16 mouse cellular contexts compared by ENCODE assay signal in the genomic region with DNA sequence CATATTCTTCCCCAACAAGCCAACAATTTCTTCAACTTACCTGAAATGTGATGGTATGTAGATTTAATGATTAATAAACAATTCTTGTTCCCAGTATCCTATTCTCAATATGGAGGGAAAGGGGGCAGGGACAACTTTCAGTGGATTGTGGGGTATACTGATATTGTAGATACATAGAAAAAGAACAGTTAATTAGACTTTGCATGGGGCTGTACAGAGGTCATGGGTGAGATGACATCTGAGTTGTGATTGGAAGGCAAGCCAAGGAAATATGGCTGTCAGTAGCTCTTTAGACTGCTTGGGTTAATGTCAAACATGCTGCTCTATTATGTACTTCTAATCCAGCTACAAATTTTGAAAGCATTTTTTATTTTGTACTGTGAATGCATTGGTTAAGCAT.
"Had no signal": no experiment of that assay in that cellular context is flagged by ENCODE, and none has a peak within 500 bp of the region (broad histone marks: within the 10 kb centered on the region; RNA-seq: fewer than 3 reads in every experiment).

No protein-coding gene starts in this region.

- H3K4me1 ChIP-seq: neural tube, embryonic 13.5 days; stomach, embryonic 15.5 days had no signal

- H3K9me3 ChIP-seq: neural tube, embryonic 13.5 days; neural tube, embryonic 15.5 days; stomach, embryonic 15.5 days had no signal

- H3K36me3 ChIP-seq: neural tube, embryonic 13.5 days; neural tube, embryonic 15.5 days; stomach, embryonic 15.5 days had no signal

- DNase-seq: retina, postnatal 1 day; right cerebral cortex, adult 18-20 months; right cerebral cortex, postnatal 14 days; right cerebral cortex, postnatal 25 days; right cerebral cortex, postnatal 4 days; spleen, adult 18-20 months; thymus, adult 18-20 months; thymus, adult 2 months; thymus, postnatal 14 days; thymus, postnatal 25 days; thymus, postnatal 36 days; thymus, postnatal 4 days had no signal

- H3K4me2 ChIP-seq: neural tube, embryonic 13.5 days; neural tube, embryonic 15.5 days; stomach, embryonic 15.5 days had no signal

- H3K27me3 ChIP-seq: neural tube, embryonic 13.5 days; neural tube, embryonic 15.5 days; stomach, embryonic 15.5 days had no signal

- H3K27ac ChIP-seq: neural tube, embryonic 13.5 days; neural tube, embryonic 15.5 days; stomach, embryonic 15.5 days; stomach, postnatal 0 days had no signal

- H3K4me3 ChIP-seq: neural tube, embryonic 13.5 days; neural tube, embryonic 15.5 days; stomach, embryonic 15.5 days had no signal

- H3K9ac ChIP-seq: neural tube, embryonic 13.5 days; neural tube, embryonic 15.5 days; stomach, embryonic 15.5 days had no signal
